Mouse (Mus musculus) intestine, postnatal 0 days (tissue): ENCODE measurements around the gene Ubash3b. TPM values are rescaled to one million over a fixed set of nuclear protein-coding genes. Genes with fewer than 3 reads are reported as not detected.

ENCODE experiments used
- ATAC-seq: fragments of 200-750 bp; cut with Nextera tagmentation; 2 replicates; pipeline ENCODE4 v1.8.0; 2017; ENCODE audit warnings: mild to moderate bottlenecking, moderate TSS enrichment, moderate library complexity
- H3K27ac ChIP-seq: fragments of 300-500 bp; sonication (generic); 2 replicates; pipeline ENCODE4 v1.5.1; 2014; ENCODE audit warnings: mild to moderate bottlenecking, low read depth, low read length, moderate library complexity
- H3K27me3 ChIP-seq: fragments of 300-500 bp; sonication (generic); replicated peaks from 2 replicates; pipeline ENCODE4 v1.6.1; 2014; ENCODE audit warnings: low read length, mixed read lengths; ENCODE audit not compliant: control insufficient read depth, insufficient read depth
- H3K36me3 ChIP-seq: fragments of 300-500 bp; sonication (generic); 2 replicates; pipeline ENCODE4 v1.6.1; 2014; ENCODE audit warnings: mild to moderate bottlenecking, moderate library complexity; ENCODE audit not compliant: control insufficient read depth, insufficient read depth
- H3K4me1 ChIP-seq: fragments of 300-500 bp; sonication (generic); replicated peaks from 2 replicates; pipeline ENCODE4 v1.6.1; 2014; ENCODE audit warnings: antibody characterized with exemption, low read length, mixed read lengths; ENCODE audit not compliant: control insufficient read depth, insufficient read depth
- H3K4me2 ChIP-seq: fragments of 300-500 bp; sonication (generic); replicated peaks from 2 replicates; pipeline ENCODE4 v1.6.1; 2014; ENCODE audit warnings: low read depth, mild to moderate bottlenecking, moderate library complexity
- H3K4me3 ChIP-seq: fragments of 300-500 bp; sonication (generic); 2 replicates; pipeline ENCODE4 v1.5.1; 2014; ENCODE audit warnings: low read depth, low read length
- H3K9ac ChIP-seq: fragments of 300-500 bp; sonication (generic); 2 replicates; pipeline ENCODE4 v1.6.1; 2014; ENCODE audit warnings: mild to moderate bottlenecking, low read depth, low read length
- H3K9me3 ChIP-seq: fragments of 300-500 bp; sonication (generic); 2 replicates; pipeline ENCODE4 v1.6.1; 2016; ENCODE audit warnings: mixed run types; ENCODE audit not compliant: control insufficient read depth
- CTCF ChIP-seq: sonication (generic); IDR thresholded peaks from 2 replicates; pipeline ENCODE4 v1.5.1; 2016; ENCODE audit warnings: low read depth, mild to moderate bottlenecking, control low read depth, antibody characterized with exemption, moderate library complexity
- WGBS: fragments of 180-500 bp; shearing (Covaris S2); extraction: QIAGEN DNeasy Blood & Tissue Kit; methylation state at CpG from one replicate; pipeline ENCODE4 v1.1.7; 2014; 5-methylcytosine and 5-hydroxymethylcytosine counted together
- polyA plus RNA-seq: library from polyadenylated mRNA; unstranded; fragments of >200 nt; fragmentation: Nextera tagmentation; extraction: Ambion mirVana; gene quantifications from 2 replicates; pipeline ENCODE4 v1.2.1, GENCODE M21; 2015

Ubash3b gene
- polyA plus RNA-seq, 1 experiment from 2014 or later: 6.3 TPM

DNA sequence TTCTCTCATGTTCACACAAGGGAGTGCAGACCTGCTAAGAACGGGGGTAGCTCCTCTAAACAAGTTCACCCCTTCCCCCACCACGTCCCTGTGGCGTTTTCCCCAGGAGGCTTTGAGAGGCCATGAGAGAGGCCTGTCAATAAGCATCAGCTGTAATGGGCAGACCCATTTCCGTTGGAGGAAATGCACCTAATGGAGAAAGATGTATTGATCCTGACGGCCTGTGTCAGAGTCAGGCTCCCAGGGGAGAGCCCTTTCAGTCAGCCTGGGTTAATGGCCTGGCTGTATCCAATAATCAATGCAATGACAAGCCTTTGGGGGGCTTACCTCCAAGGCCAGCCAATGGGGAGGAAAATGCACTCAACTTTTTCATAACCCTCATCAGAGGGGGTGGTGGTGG, 100.1 kb downstream of the Ubash3b start:
- no peak for ATAC-seq
- no peak for TF ChIP-seq CTCF
- Histone ChIP-seq H3K4me2 (no peak overlapping the region), H3K9me3 (no peaks in the 10 kb centered on the region), H3K4me3 (no peak overlapping the region), H3K36me3 (no peaks in the 10 kb centered on the region), H3K4me1 (no peaks in the 10 kb centered on the region), H3K27ac (no peak overlapping the region), H3K9ac (no peak overlapping the region), H3K27me3 (no peaks in the 10 kb centered on the region)
- 57% methylated on average over 5 of the region's 5 CpGs for WGBS

DNA sequence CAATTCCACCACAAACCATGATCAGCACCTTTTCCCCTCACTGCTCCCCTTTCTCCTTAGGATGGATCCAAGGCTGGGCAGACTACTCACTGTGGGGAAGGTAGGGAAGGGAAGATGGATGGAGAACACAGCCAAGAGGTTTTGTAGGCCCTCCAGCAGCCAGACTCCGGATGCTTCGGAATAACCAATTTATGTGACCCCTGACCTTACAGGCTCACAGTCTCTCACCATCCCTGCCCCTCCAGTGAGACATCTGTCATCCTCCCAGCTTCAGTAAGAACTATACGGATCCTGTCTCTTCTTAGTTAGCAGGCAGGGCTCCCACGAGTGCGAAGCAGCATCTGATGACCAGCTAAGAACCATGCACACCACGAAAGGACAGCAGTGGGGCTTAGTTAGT, 100.9 kb downstream of the Ubash3b start:
- no peak for TF ChIP-seq CTCF
- H3K27ac ChIP-seq: no peak overlapping the region
- no peaks in the 10 kb centered on the region for H3K4me1 ChIP-seq
- ATAC-seq: no peak
- no peaks in the 10 kb centered on the region for H3K36me3 ChIP-seq
- H3K9ac ChIP-seq: no peak overlapping the region
- 67% methylated on average over 6 of the region's 6 CpGs for WGBS
- H3K4me3 ChIP-seq: no peak overlapping the region
- H3K9me3 ChIP-seq: no peaks in the 10 kb centered on the region
- H3K4me2 ChIP-seq: no peak overlapping the region
- no peaks in the 10 kb centered on the region for H3K27me3 ChIP-seq

DNA sequence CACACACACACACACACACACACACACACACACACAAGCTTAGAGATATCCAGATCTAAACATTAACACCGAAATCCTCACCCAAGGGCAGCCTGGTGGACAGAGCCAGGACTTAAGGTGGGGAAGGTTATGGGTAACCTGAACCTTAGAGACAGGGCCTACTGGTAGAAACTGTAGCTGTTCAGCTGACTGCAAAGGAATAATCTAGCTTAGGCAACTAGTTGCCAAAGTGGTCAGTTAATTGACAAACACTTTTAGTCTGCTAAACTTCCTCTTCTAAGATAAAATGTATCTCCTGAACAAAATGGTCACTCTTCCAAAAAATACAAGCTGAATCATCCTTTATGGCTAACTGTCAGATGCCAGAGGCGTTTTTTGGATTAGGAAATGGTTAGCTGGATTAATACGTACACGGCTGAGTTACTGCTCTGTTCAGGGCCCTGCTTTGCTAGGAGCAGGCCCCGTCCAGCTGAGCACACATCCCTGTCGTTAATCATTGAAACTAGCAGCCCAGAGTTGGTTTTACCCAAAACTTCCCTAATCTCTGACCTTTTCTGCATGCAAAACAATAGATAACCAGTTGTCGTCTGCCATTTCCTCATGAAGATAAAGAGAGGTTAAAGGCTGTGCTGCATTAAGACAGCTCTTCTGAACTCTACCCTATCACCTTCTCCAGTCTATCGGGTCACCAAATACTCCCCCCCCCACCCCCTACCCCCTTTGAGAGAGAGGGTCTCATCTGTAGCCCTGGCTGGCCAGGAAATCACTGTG, 102.5 kb downstream of the Ubash3b start:
- Histone ChIP-seq H3K36me3 (no peaks in the 10 kb centered on the region), H3K9ac (no peak overlapping the region), H3K9me3 (no peaks in the 10 kb centered on the region), H3K27me3 (no peaks in the 10 kb centered on the region), H3K4me3 (no peak overlapping the region), H3K27ac (no peak overlapping the region), H3K4me1 (no peaks in the 10 kb centered on the region), H3K4me2 (no peak overlapping the region)
- WGBS: 39% methylated on average over 8 of the region's 8 CpGs
- ATAC-seq: no peak
- no peak for TF ChIP-seq CTCF

GRCm38 (mm10) chr9:41054166-41054565, 107.3 kb downstream of the Ubash3b start:
- H3K9me3 ChIP-seq: no peaks in the 10 kb centered on the region

DNA sequence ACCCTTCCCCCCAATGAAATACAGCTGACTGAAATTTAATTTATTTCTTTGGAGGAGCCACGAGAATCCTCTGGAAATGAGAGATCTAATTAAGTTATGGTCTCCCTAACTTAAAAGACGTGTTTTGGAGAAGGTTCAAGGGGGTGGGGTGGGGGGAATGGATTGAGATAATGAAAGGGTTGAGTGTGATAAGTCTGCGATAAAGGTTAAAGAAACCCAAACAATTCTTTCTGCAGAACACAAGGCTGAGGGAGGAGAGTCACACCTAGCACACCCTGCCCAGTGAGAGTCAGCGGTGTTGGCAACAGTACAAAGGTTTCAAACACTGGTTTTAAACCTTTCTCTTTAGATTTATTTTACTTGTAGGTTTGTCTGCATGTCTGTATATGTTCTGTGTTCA, 108.0 kb downstream of the Ubash3b start:
- no peak overlapping the region for H3K4me3 ChIP-seq
- no peak for TF ChIP-seq CTCF
- H3K27me3 ChIP-seq: no peaks in the 10 kb centered on the region
- no peak overlapping the region for H3K27ac ChIP-seq
- H3K4me2 ChIP-seq: no peak overlapping the region
- no peaks in the 10 kb centered on the region for H3K9me3 ChIP-seq
- ATAC-seq: no peak
- 58% methylated on average over 4 of the region's 4 CpGs for WGBS
- H3K9ac ChIP-seq: no peak overlapping the region
- H3K36me3 ChIP-seq: no peaks in the 10 kb centered on the region
- H3K4me1 ChIP-seq: no peaks in the 10 kb centered on the region

More at GRCm38 (mm10) chr9:41054166-41054565, 107.3 kb downstream of the Ubash3b start:
- ATAC-seq: no peak
- Histone ChIP-seq H3K27ac (no peak overlapping the region), H3K4me3 (no peak overlapping the region), H3K36me3 (no peaks in the 10 kb centered on the region), H3K4me1 (no peaks in the 10 kb centered on the region), H3K27me3 (no peaks in the 10 kb centered on the region), H3K9ac (no peak overlapping the region), H3K4me2 (no peak overlapping the region)
- TF ChIP-seq CTCF: no peak
- WGBS: 86% methylated on average over 9 of the region's 9 CpGs

DNA sequence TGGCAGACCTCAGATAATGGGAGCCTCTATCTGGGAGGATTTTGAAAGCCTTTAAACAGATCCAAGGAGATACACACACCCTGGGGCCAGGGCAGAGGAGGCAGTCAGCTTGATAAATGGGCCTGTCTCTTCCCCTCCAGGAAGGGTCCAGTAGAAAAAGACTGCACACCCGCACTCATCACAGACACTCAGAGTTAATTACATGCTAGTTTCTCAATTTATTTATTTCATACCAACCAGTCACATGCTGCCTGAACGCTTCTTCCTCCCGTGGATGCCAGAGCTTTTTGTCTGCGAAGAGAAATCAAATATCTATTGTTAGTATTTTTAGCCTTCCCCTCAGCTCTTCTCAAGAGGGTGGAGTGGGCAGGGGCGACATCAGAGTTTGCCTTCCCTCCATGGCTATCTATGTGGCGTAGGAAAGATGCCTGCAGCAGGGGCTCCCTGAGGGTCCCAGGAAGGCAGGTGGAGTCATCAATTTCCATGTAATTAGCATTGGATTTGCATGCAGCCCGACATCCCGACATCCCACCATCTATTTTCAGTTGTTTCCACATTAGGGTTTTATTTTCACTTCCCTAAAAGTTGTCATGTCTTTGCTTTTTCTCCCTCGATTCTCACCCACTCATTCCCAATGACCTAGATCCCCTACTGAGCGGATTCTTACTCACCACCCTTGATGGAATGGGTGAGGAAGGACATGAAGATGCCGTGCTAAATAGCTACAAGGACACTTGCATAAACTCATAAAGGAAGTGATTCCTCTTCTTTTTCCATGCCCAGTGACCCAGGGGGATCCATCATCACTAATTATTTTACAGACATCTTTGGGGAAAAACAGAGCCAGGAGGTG, 110.2 kb downstream of the Ubash3b start:
- 63% methylated on average over 11 of the region's 11 CpGs for WGBS
- ATAC-seq: no peak
- no peaks in the 10 kb centered on the region for H3K27me3 ChIP-seq
- no peak overlapping the region for H3K9ac ChIP-seq
- no peaks in the 10 kb centered on the region for H3K4me1 ChIP-seq
- H3K27ac ChIP-seq: no peak overlapping the region
- H3K4me3 ChIP-seq: no peak overlapping the region
- H3K4me2 ChIP-seq: no peak overlapping the region
- H3K36me3 ChIP-seq: no peaks in the 10 kb centered on the region
- H3K9me3 ChIP-seq: no peaks in the 10 kb centered on the region
- TF ChIP-seq CTCF: no peak
